Mouse (Mus musculus) ES-E14 (cell line): ENCODE measurements around the gene Sorcs3. TPM values are rescaled to one million over a fixed set of nuclear protein-coding genes. Genes with fewer than 3 reads are reported as not detected.

Experiments used
- DNase-seq: peaks from one replicate; pipeline ENCODE4 v3.0.0-alpha.2; 2013; ENCODE audit warnings: low read depth, low spot score
- H3K27ac ChIP-seq: 2 replicates; pipeline ENCODE4 v1.5.1; 2012; ENCODE audit warnings: low read depth, mild to moderate bottlenecking, low read length, moderate library complexity, mixed read lengths; ENCODE audit not compliant: poor library complexity, insufficient read depth, severe bottlenecking
- H3K36me3 ChIP-seq: 2 replicates; pipeline ENCODE4 v1.6.1; 2012; ENCODE audit warnings: mild to moderate bottlenecking, low read length, moderate library complexity, mixed read lengths; ENCODE audit not compliant: control insufficient read depth, poor library complexity, insufficient read depth, severe bottlenecking
- H3K4me1 ChIP-seq, 2 experiments: fragments of 150-350 bp in 1 of 2; sonication (generic) in 1 of 2; 2 replicates each; pipeline ENCODE4 v1.6.1; 2012; ENCODE audit warnings: low read length in 2 of 2, mild to moderate bottlenecking in 1 of 2, mixed read lengths in 1 of 2; ENCODE audit not compliant: control insufficient read depth in 2 of 2, insufficient read depth in 2 of 2, poor library complexity in 1 of 2
- H3K4me3 ChIP-seq, 2 experiments: fragments of 150-350 bp in 1 of 2; sonication (generic) in 1 of 2; 2 replicates each; pipeline ENCODE4 v1.5.1; 2012; ENCODE audit warnings: low read length in 2 of 2, low read depth in 1 of 2, mild to moderate bottlenecking in 1 of 2, mixed read lengths in 1 of 2; ENCODE audit not compliant: insufficient read depth in 1 of 2, poor library complexity in 1 of 2, severe bottlenecking in 1 of 2
- H3K9ac ChIP-seq: 2 replicates; pipeline ENCODE4 v1.6.1; 2012; ENCODE audit warnings: low read depth, mild to moderate bottlenecking, low read length, mixed read lengths; ENCODE audit not compliant: poor library complexity, insufficient read depth, severe bottlenecking
- H3K9me3 ChIP-seq: fragments of 150-350 bp; sonication (generic); 2 replicates; pipeline ENCODE4 v1.6.1; 2012; ENCODE audit warnings: low read depth, mild to moderate bottlenecking, low read length; ENCODE audit not compliant: control insufficient read depth, insufficient read depth
- CHD2 ChIP-seq: IDR thresholded peaks from 2 replicates; pipeline ENCODE4 v1.6.1; 2014; ENCODE audit warnings: mild to moderate bottlenecking, low read depth, low read length, inconsistent platforms
- HCFC1 ChIP-seq: IDR thresholded peaks from 2 replicates; pipeline ENCODE4 v1.6.1; 2012; ENCODE audit warnings: low read length, inconsistent platforms, borderline replicate concordance; ENCODE audit not compliant: insufficient read depth
- MAFK ChIP-seq: IDR thresholded peaks from 2 replicates; pipeline ENCODE4 v1.6.1; 2014; ENCODE audit warnings: mild to moderate bottlenecking, low read depth, low read length, inconsistent platforms; ENCODE audit not compliant: insufficient read depth
- ZC3H11A ChIP-seq: IDR thresholded peaks from 2 replicates; pipeline ENCODE4 v1.6.1; 2012; ENCODE audit warnings: low read depth, mild to moderate bottlenecking, inconsistent platforms, low read length, borderline replicate concordance
- ZNF384 ChIP-seq: IDR thresholded peaks from 2 replicates; pipeline ENCODE4 v1.6.1; 2012; ENCODE audit warnings: low read depth, low read length, inconsistent platforms
- in situ Hi-C, 2 experiments: fragments of 600-800 bp; cut with MboI; formaldehyde crosslinking; loops; one replicate each; pipeline ENCODE4 v1.15.1; 2025; ENCODE audit warnings: low sequenced_read_pairs in 2 of 2, inconsistent platforms in 1 of 2; ENCODE audit not compliant: unreplicated experiment in 2 of 2
- total RNA-seq: library from RNA; depleted of rRNA; stranded (reverse); fragments of 300-350 nt; gene quantifications from 2 replicates; pipeline ENCODE4 v1.2.3, GENCODE M21; 2012

Gene Sorcs3
- total RNA-seq, 1 experiment, result not detected

GRCm38 (mm10) chr19:48371787-48372186 is 166.0 kb downstream of the Sorcs3 start:
- no peaks in the 10 kb centered on the region for H3K9me3 ChIP-seq
- H3K27ac ChIP-seq, result no peak overlapping the region
- no peaks in the 10 kb centered on the region for H3K36me3 ChIP-seq
- no peak overlapping the region for H3K4me3 ChIP-seq
- TF ChIP-seq ZC3H11A (no peak), HCFC1 (no peak), MAFK (no peak), CHD2 (no peak), ZNF384 (no peak)
- in situ Hi-C loops, result no loop called here
- DNase-seq, result no peak
- no peak overlapping the region for H3K9ac ChIP-seq
- H3K4me1 ChIP-seq, result no peaks in the 10 kb centered on the region

- Histone ChIP-seq H3K4me3 (no peak overlapping the region), H3K9me3 (no peaks in the 10 kb centered on the region), H3K4me1 (no peaks in the 10 kb centered on the region), H3K27ac (no peak overlapping the region), H3K9ac (no peak overlapping the region), H3K36me3 (no peaks in the 10 kb centered on the region)
- TF ChIP-seq HCFC1, result no peak
- TF ChIP-seq MAFK, result no peak
- TF ChIP-seq ZC3H11A, result no peak
- TF ChIP-seq ZNF384, result no peak
- TF ChIP-seq CHD2, result no peak
- in situ Hi-C loops, result no loop called here
- no peak for DNase-seq
These were observed 172.2 kb downstream of the Sorcs3 start for GRCm38 (mm10) chr19:48378006-48378540.

- in situ Hi-C loops, result no loop called here
- TF ChIP-seq HCFC1, result no peak
- no peak for TF ChIP-seq CHD2
- TF ChIP-seq MAFK, result no peak
- TF ChIP-seq ZNF384, result no peak
- no peak for TF ChIP-seq ZC3H11A
- no peak for DNase-seq
- Histone ChIP-seq H3K4me3 (no peak overlapping the region), H3K9me3 (no peaks in the 10 kb centered on the region), H3K27ac (no peak overlapping the region), H3K4me1 (no peaks in the 10 kb centered on the region), H3K36me3 (no peaks in the 10 kb centered on the region), H3K9ac (no peak overlapping the region)
These were observed 185.7 kb downstream of the Sorcs3 start for GRCm38 (mm10) chr19:48391551-48391950.

GRCm38 (mm10) chr19:48404774-48405495 is 199.1 kb downstream of the Sorcs3 start:
- Histone ChIP-seq H3K9me3 (no peaks in the 10 kb centered on the region), H3K36me3 (no peaks in the 10 kb centered on the region), H3K4me1 (no peaks in the 10 kb centered on the region), H3K4me3 (no peak overlapping the region), H3K9ac (no peak overlapping the region), H3K27ac (no peak overlapping the region)
- TF ChIP-seq ZC3H11A (no peak), CHD2 (no peak), ZNF384 (no peak), MAFK (no peak), HCFC1 (no peak)
- in situ Hi-C loops, result no loop called here
- DNase-seq, result no peak
